Mouse (Mus musculus): ENCODE measurements around the gene Gyg. TPM values are rescaled to one million over a fixed set of nuclear protein-coding genes. Genes with fewer than 3 reads are reported as not detected.

Gyg gene
- polyA plus RNA-seq, 1 experiment from 2014 or later = 47.4 TPM

DNA sequence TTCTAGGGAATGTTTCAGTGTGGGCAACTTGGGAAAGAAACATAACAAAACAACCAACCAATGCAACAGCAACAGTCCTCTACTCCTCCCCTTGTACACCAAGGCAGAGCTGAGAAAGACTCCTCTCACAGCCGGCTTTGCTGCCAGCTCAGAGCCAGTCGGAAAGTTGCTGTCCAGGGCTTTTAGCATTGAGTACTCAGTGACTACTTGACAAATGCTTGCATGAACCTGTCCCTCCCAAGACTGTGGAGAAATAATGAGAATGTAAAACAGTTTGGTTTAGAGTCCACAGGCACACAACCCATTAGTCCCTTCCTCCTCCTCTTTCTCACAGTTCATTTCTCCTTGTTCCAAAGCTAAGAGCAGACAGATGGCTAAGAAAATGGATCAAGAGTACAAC, 10.7 kb downstream of the Gyg start:
- 35% methylated on average over 2 of the region's 2 CpGs for WGBS
- H3K4me3 ChIP-seq (replicated peaks) = no peak overlapping the region
- no peak overlapping the region for H3K27ac ChIP-seq
- H3K9ac ChIP-seq = no peak overlapping the region
- no peak overlapping the region for H3K4me2 ChIP-seq (replicated peaks)
- H3K4me1 ChIP-seq (replicated peaks) = no peaks in the 10 kb centered on the region
- no peaks in the 10 kb centered on the region for H3K9me3 ChIP-seq
- no peaks in the 10 kb centered on the region for H3K36me3 ChIP-seq
- no peaks in the 10 kb centered on the region for H3K27me3 ChIP-seq (replicated peaks)
- no peak for ATAC-seq

DNA sequence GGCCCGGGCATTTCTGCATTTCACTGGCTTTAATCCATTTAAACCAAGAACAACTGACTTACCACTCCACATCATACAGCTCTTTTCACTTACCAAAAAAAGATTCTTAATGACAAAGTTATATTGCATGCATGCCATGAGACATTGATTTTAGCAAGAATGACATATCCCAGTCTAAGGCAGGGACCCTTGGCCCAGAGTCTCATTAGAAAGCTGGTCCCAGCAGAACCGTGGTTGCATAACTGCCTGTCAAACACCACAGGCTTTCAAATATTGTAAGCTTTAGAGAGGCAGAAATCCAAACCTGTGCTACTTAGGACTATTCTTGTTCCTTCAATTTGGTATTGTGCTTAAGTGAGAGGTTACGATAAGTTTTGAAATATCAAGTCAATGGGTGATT, 11.4 kb downstream of the Gyg start:
- 85% methylated on average over 3 of the region's 3 CpGs for WGBS
- Histone ChIP-seq H3K9me3 (no peaks in the 10 kb centered on the region), H3K9ac (no peak overlapping the region), H3K27me3 (replicated peaks) (no peaks in the 10 kb centered on the region), H3K36me3 (no peaks in the 10 kb centered on the region), H3K4me1 (replicated peaks) (no peaks in the 10 kb centered on the region), H3K27ac (no peak overlapping the region), H3K4me3 (replicated peaks) (no peak overlapping the region), H3K4me2 (replicated peaks) (no peak overlapping the region)
- ATAC-seq = no peak

DNA sequence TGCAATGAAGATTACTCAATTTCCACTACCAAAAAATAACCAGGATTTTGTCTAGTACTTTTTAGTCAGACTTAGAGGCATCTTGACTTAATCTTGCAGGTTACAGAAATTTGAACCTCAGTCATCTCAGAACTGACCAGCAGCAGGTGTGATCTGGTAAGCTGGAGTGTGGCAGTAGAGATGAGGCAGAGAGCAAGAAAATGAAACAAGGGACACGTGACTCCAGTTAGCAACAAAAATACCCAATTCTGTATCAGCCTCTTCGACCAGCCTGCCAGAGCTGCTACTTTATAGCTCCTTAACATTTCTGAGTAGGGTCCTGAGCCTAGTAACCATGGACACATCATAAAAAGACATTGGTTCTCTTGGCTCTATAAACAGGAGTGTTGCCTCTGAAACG, 12.5 kb downstream of the Gyg start:
- Histone ChIP-seq H3K9me3 (no peaks in the 10 kb centered on the region), H3K4me2 (replicated peaks) (no peak overlapping the region), H3K4me1 (replicated peaks) (no peaks in the 10 kb centered on the region), H3K27me3 (replicated peaks) (no peaks in the 10 kb centered on the region), H3K27ac (no peak overlapping the region), H3K4me3 (replicated peaks) (no peak overlapping the region), H3K36me3 (0 out of 2 replicates have a peak, but pooled peaks cover 3% of the 10 kb centered on the region), H3K9ac (no peak overlapping the region)
- ATAC-seq = no peak
- WGBS = 61% methylated on average over 3 of the region's 3 CpGs

DNA sequence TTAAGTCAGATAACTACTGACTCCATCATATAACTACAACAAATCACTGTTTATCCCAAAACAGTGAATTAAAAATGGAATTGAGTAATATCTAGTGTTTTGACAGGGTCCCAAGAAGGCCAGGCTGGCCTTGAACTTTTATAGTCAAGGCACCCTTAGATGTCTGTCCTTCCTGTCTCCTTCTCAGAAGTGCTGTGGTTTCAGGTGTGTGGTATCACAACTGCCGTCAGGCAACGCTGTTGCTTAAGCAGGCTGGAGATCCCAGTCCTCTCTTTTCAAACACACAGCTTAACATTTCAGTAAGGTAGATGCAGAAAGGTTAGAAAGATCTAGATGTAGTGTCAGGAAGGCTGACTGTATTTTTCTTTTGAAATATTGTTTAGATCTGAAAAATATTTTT, 13.0 kb downstream of the Gyg start:
- Histone ChIP-seq H3K36me3 (0 out of 2 replicates have a peak, but pooled peaks cover 3% of the 10 kb centered on the region), H3K9me3 (no peaks in the 10 kb centered on the region), H3K4me1 (replicated peaks) (no peaks in the 10 kb centered on the region), H3K4me3 (replicated peaks) (no peak overlapping the region), H3K27ac (no peak overlapping the region), H3K9ac (no peak overlapping the region), H3K27me3 (replicated peaks) (no peaks in the 10 kb centered on the region), H3K4me2 (replicated peaks) (no peak overlapping the region)
- WGBS = 77% methylated on average over 2 of the region's 2 CpGs
- ATAC-seq = peak; percentile 48

DNA sequence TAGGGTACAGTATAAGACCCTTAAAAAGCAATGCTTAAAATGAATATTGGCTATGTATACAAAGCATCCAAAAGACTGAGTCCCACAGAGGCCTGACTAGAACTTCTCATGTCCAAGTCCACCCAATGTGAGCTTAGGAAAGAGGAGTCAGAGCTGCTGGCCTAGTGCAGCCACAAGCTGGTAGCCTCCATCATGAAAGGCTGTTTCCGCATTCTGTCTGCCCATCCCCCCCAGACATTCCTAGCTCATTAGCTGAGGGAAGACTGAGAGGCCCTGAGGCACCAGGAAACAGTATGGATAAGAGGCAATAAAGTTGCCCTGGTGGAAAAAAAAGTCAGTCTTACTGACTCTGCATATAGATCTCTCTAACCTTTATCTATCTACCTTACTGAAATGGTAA, 13.4 kb downstream of the Gyg start:
- peak; percentile 96 for ATAC-seq
- 39% methylated on average over 1 of the region's 1 CpGs for WGBS

DNA sequence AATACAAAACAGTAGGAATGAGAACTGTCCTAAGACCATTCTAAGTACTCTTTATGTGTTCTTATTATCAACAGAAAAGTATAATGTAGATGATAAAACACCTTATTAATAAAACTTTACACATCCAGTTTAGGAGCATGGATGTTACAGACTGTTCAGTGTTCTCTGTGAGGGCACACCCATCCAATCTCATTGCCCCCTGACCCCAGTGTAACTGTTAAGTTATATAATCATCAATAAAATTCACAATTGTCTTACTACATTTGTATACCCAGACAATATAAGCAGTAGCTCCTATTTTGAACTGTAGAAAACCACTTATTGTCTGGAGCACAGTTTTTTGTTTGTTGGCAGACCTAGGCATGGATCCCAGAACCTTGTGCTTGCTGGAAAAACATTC, 13.9 kb downstream of the Gyg start:
- ATAC-seq = peak; percentile 46; the same call in 1 of the 2 replicates
- Histone ChIP-seq H3K36me3 (0 out of 2 replicates have a peak, but pooled peaks cover 3% of the 10 kb centered on the region), H3K27ac (no peak overlapping the region), H3K9ac (no peak overlapping the region), H3K4me3 (replicated peaks) (no peak overlapping the region), H3K27me3 (replicated peaks) (no peaks in the 10 kb centered on the region), H3K4me1 (replicated peaks) (no peaks in the 10 kb centered on the region), H3K4me2 (replicated peaks) (no peak overlapping the region), H3K9me3 (no peaks in the 10 kb centered on the region)

More for the DNA sequence above, 13.4 kb downstream of the Gyg start:
- H3K4me3 ChIP-seq (replicated peaks) = no peak overlapping the region
- H3K9ac ChIP-seq = no peak overlapping the region
- H3K9me3 ChIP-seq = no peaks in the 10 kb centered on the region
- no peaks in the 10 kb centered on the region for H3K4me1 ChIP-seq (replicated peaks)
- H3K4me2 ChIP-seq (replicated peaks) = no peak overlapping the region
- 0 out of 2 replicates have a peak, but pooled peaks cover 3% of the 10 kb centered on the region for H3K36me3 ChIP-seq
- H3K27ac ChIP-seq = no peak overlapping the region
- no peaks in the 10 kb centered on the region for H3K27me3 ChIP-seq (replicated peaks)

DNA sequence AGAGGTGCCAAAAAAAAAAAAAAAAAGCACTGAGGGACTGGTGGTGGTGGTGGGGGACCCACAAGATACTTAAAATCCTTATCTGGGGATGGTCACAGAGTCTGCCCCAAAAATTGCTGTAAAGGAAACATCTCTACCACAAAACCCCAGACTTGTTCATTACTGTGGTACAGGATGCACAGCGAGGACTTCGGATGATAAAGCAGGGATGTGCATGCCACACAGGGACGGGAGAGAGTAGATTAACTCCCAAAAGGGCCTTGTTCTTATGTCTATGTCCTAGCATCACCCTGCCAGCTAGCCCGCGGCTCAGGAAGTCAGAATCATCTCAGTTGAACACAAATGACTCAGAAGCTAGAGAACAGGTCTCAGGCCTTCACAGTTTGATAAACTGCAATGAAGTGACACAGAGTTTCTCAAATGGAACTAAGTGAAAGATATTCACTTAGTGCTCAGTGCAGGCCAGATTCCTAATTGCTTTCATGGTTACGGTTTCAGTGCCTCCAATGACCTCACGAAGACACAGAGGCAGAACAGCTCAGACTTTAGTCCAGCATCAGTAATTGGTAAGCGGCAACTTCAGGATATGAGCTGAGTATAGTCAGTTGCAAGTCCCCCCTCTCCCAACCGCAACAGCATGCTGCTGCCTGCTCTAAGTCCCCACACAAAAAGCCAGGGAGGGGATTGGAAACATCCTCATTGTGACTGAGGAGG, 18.1 kb downstream of the Gyg start:
- Histone ChIP-seq H3K27me3 (replicated peaks) (no peaks in the 10 kb centered on the region), H3K9me3 (no peaks in the 10 kb centered on the region), H3K27ac (no peak overlapping the region), H3K9ac (no peak overlapping the region), H3K4me2 (replicated peaks) (no peak overlapping the region), H3K36me3 (0 out of 2 replicates have a peak, but pooled peaks cover 3% of the 10 kb centered on the region), H3K4me3 (replicated peaks) (no peak overlapping the region), H3K4me1 (replicated peaks) (no peaks in the 10 kb centered on the region)
- ATAC-seq = no peak
- 89% methylated on average over 9 of the region's 9 CpGs for WGBS

DNA sequence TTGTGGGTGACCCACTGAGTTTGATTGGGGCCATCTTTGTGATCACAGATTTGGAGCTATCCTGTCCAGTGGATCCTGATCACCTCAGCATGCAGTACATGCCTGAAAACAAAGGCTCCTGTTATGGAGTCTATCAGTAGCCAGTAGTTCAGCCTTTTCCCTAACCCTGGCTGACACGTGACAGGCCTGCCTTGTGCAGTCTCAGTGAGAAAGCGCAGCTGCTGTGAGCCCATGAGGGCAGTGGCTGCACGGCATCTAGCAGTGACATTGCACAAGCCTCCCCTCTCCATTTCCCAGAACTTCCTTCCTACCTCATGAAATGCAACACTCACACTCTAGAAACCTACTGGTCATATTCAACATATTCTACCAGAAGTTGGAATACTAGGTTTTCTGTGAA, 20.6 kb downstream of the Gyg start:
- Histone ChIP-seq H3K4me1 (replicated peaks) (no peaks in the 10 kb centered on the region), H3K4me3 (replicated peaks) (no peak overlapping the region), H3K27me3 (replicated peaks) (no peaks in the 10 kb centered on the region), H3K36me3 (0 out of 2 replicates have a peak, but pooled peaks cover 3% of the 10 kb centered on the region), H3K27ac (no peak overlapping the region), H3K9ac (no peak overlapping the region), H3K4me2 (replicated peaks) (no peak overlapping the region), H3K9me3 (no peaks in the 10 kb centered on the region)
- peak; percentile 59; the same call in 1 of the 2 replicates for ATAC-seq
- WGBS = 46% methylated on average over 3 of the region's 3 CpGs

DNA sequence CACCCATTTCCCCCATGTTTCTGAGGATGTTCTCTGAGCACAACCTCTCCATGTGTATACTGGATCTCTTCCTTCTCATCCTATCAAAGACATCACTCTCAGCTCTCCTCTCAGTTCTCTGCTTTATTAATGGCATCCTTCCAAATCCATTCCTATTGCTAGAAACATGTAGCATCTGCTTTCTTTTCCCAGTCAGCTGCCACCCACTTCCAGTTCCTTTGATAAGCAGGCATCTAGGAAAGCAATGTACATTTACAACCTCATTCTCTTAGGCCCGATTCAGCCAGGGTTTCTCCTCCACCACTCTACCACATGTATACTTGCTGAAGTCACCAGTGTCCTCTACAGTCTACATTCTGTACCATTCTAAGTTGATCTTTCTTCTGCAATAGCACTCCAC, 21.4 kb downstream of the Gyg start:
- H3K4me1 ChIP-seq (replicated peaks) = no peaks in the 10 kb centered on the region
- H3K27ac ChIP-seq = no peak overlapping the region
- no peak for ATAC-seq
- 0 out of 2 replicates have a peak, but pooled peaks cover 3% of the 10 kb centered on the region for H3K36me3 ChIP-seq
- no peak overlapping the region for H3K4me2 ChIP-seq (replicated peaks)
- H3K9ac ChIP-seq = no peak overlapping the region
- no peaks in the 10 kb centered on the region for H3K27me3 ChIP-seq (replicated peaks)
- H3K9me3 ChIP-seq = no peaks in the 10 kb centered on the region
- no peak overlapping the region for H3K4me3 ChIP-seq (replicated peaks)
- WGBS = 74% methylated on average over 1 of the region's 1 CpGs

DNA sequence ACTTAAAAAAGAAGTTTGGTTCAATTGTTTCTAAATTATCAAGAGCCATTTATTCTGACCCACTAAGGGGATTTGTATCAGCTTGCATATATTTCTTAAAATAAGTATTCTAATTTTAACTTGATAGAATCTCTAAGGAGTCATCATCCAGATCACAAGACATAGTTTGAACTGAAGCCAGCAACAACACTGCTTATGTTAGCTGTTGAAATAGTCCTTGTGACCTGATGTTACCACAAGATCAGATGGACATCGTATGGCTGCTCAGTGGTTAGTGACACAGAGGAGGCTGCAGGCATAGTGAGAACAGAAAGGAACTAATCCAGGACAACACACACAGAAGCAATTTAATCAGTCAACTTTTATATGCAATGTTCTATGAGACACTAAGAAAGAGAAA, 22.4 kb downstream of the Gyg start:
- H3K9ac ChIP-seq = no peak overlapping the region
- H3K4me1 ChIP-seq (replicated peaks) = no peaks in the 10 kb centered on the region
- WGBS = 84% methylated on average over 1 of the region's 1 CpGs
- no peaks in the 10 kb centered on the region for H3K27me3 ChIP-seq (replicated peaks)
- no peaks in the 10 kb centered on the region for H3K36me3 ChIP-seq
- H3K4me3 ChIP-seq (replicated peaks) = no peak overlapping the region
- no peaks in the 10 kb centered on the region for H3K9me3 ChIP-seq
- no peak for ATAC-seq
- no peak overlapping the region for H3K27ac ChIP-seq
- no peak overlapping the region for H3K4me2 ChIP-seq (replicated peaks)

DNA sequence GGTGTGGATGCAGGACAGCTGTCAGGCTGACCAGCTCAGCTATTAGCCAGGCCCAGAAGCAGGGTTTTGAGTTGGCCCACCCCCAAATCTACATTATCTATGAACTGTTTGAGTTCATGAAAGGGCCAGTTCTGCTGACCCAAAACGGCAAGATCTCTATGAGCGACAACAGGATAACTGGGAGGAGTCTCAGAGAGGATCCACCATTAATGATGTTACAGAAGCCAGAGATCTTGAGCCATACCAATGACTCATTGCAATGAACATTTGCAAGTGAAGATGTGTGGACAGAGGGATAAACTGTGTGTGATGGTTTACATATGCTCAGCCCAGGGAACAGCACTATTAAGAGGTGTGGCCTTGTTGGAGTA, 23.8 kb downstream of the Gyg start:
- WGBS = 61% methylated on average over 2 of the region's 2 CpGs
- H3K27ac ChIP-seq = no peak overlapping the region
- H3K4me2 ChIP-seq (replicated peaks) = no peak overlapping the region
- H3K9ac ChIP-seq = no peak overlapping the region
- H3K36me3 ChIP-seq = no peaks in the 10 kb centered on the region
- H3K9me3 ChIP-seq = no peaks in the 10 kb centered on the region
- H3K4me3 ChIP-seq (replicated peaks) = no peak overlapping the region
- no peaks in the 10 kb centered on the region for H3K4me1 ChIP-seq (replicated peaks)
- H3K27me3 ChIP-seq (replicated peaks) = no peaks in the 10 kb centered on the region
- no peak for ATAC-seq

DNA sequence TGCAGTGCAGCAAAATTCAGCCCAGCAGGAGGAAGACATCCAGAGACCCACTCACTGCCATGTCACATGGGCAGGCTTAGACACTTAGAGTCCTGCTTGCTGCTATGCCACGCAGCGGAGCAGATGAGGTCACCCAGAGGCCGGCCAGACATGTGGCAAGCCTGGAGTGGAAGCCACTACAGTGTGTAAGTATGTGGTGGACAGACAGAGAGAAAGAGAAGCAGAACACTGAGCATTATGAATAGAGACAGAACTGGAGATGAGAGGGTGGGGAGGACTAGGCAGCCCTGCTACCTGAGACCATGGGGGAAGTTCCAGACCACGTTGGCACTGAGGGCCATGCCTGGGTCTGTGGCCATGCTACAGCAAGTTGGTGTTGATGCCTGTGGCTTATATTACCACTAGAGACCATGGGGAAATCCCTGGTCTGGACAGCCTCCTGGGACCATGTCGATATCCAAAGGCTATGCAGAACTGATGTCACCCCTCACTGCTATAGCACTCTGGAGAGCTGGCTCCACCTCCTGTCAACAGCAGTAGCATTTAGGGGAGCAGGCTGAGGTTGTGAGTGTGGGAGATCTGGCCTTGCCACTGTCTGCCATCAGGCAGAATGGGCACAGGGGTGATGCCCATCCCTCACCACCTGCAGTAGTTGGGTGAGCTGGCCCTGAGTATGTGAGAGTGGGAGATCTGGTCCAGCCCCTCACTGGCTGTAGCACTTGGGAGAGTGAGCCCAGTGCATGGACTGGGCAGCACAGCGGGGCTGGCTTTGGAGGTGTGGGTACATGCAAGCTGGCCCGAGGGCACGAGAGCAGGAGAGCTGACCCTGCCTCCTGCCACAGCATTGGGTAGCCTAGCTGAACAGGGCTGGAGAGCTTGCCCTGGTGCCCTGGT, 24.4 kb downstream of the Gyg start:
- H3K9me3 ChIP-seq = no peaks in the 10 kb centered on the region
- H3K36me3 ChIP-seq = no peaks in the 10 kb centered on the region
- no peaks in the 10 kb centered on the region for H3K27me3 ChIP-seq (replicated peaks)
- H3K4me3 ChIP-seq (replicated peaks) = no peak overlapping the region
- WGBS = 89% methylated on average over 8 of the region's 8 CpGs
- no peak for ATAC-seq
- H3K9ac ChIP-seq = no peak overlapping the region
- H3K27ac ChIP-seq = no peak overlapping the region
- no peak overlapping the region for H3K4me2 ChIP-seq (replicated peaks)
- H3K4me1 ChIP-seq (replicated peaks) = no peaks in the 10 kb centered on the region
